Mouse (Mus musculus) kidney, adult 9 months (tissue): ENCODE measurements around the gene Fbxl20.
A peak's percentile ranks its signal among the peaks of the same experiment; 100 is the strongest.

Source experiments
- DNase-seq: peaks from one replicate; pipeline ENCODE4 v3.0.0; 2022

Gene Fbxl20

GRCm38 (mm10) chr11:98047745-98048144 lies 102.5 kb downstream of the Fbxl20 start:
- no peak for DNase-seq

- no peak for DNase-seq
Measured at GRCm38 (mm10) chr11:98046466-98046865, 103.7 kb downstream of the Fbxl20 start.

DNA sequence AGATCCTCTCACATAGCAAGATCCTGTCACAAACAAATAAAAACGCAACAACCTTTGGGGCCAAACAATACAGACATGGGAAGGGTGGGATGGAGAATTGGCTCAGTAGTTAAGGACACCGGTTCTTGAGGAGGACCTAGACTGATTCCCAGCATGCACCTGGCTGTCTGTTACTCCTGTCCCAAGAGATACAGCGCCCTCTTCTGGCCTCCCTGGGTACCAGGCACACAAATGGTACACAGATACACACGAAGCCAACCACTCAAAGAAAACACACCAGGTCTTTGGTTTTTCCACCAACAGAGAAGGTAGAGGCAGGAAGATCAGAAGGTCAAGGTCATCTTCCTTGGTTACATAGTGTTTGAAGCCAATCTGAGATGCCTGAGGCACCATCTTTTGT lies 104.6 kb downstream of the Fbxl20 start:
- no peak for DNase-seq

DNA sequence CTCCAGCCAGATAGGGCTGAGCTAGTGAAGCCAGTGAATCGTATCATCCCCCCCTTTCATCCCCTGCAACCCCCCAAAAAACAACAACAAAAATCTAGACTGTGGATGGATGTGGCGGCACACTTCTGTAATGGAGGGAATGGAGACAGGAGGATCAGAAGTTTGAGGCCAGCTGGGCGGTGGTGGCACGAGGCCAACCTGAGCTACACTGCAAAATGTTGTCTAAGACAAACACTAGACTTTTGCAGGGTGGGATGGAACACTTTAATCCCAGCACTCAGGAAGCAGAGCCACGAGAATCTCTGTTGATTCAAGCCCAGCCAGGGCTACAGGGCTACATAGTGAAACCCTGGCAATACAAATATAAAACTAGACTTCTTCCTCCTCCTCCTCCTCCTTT lies 106.1 kb downstream of the Fbxl20 start:
- DNase-seq: no peak

- DNase-seq: peak; percentile 32
Measured at GRCm38 (mm10) chr11:98042741-98043140, 107.5 kb downstream of the Fbxl20 start.

GRCm38 (mm10) chr11:98040975-98041374 lies 109.2 kb downstream of the Fbxl20 start:
- no peak for DNase-seq

DNA sequence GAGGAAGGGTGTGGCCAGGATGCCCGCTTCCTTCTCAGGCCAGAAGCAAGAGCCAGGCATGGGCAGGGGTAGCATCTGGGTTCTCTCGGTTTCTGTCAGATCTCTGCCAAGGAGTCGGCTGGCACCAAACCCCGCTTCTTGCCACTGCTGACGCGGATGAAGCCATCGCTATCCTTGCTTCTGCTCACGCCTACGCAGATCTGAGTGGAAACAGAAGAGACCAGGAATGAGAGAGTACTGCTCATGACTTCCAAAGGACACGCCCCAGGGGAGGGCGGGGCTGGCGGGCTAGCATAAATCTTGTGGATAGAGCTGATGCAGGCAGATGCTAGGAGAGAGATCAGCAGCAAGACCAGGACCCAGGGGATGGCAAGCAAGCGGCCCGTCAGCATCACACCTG lies 112.3 kb downstream of the Fbxl20 start:
- no peak for DNase-seq

DNA sequence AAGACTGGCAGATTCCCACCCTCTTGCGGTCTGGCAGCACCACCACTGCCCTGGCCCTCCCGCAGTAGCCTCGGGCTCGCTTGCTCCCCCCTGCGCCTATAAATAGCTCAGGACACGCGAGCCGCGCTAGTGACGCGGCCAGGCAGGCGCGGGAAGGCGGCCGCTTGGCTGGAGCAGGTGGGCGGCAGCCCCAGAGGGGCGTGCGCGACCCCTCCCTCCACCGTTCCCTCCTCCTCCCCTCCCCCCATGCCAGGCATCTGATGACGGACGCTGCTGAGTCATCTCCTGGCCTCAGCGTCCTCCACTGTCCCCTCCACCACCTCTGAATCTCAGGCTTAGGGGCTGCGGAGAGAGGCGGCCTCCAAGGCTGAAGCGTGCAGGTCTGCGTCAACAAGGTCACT lies 114.2 kb downstream of the Fbxl20 start:
- no peak for DNase-seq

DNA sequence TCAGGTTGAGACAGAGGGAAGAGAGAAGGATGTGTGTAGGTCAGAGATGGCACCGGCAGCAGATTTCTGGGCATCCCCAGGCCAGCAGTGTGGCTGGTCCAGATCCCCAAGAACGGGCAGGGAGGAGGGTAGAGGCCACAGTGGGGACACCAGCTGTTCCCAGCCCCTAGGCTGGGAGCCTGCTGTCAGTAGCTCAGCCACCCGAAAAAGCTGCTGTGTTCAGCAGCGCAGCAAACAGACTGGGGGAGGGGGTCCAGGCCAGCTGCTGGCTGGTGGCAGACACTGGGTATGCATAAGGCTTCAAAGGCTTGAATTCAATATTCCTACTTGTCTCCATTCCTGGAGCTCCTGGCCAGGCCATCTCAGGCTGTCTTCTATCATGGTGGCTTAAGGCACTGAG lies 115.4 kb downstream of the Fbxl20 start:
- DNase-seq: no peak

DNA sequence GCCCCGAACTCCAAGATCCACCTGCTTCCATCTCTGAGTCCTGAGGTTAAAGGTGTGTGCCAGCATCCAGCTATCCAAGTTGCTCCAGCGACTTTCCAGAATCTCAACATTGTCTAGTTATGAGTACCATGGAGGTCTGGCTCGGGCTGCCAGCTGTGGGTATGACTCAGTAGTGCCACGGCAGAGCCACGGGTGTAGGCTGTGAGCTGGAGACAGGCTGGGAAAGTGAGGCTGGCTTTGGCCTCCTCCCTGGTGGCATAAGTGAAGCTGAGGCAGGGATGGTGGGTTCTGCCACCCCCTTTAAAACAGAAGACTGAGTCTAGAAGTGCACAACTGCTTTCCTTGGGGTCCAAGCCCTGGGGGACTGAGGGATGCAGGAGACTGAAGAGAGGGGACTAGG lies 116.1 kb downstream of the Fbxl20 start:
- DNase-seq: no peak
